Mouse (Mus musculus): ENCODE results near the gene Pdpr.
A peak's percentile ranks its signal among the peaks of the same experiment; 100 is the strongest.
"Not testable (repeated sequence)": the region's sequence is repeated elsewhere in the genome, so short reads cannot be mapped to it uniquely, and the experiment has no call there.

The Pdpr gene

DNA sequence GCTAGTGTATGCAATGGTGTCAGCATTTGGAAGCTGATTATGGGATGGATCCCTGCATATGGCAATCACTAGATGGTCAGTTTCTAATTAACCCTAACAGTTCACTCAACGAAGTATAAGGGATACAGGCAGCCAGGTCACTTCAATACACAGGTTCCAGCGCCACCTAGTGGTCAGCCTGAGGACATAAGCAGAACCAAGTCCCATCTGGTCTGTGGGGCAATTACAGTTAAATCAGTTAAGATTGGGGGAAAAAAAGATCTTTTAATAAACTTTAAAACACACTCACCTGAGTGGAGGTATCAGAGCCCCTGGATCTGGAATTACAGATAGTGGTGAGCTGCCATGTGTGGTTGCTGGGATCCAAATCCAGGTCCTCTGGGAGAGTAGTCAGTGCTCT, 4.3 kb upstream of the Pdpr start:
- peak; percentile 91 for DNase-seq (ENCODE audit: low read depth, low spot score)

DNA sequence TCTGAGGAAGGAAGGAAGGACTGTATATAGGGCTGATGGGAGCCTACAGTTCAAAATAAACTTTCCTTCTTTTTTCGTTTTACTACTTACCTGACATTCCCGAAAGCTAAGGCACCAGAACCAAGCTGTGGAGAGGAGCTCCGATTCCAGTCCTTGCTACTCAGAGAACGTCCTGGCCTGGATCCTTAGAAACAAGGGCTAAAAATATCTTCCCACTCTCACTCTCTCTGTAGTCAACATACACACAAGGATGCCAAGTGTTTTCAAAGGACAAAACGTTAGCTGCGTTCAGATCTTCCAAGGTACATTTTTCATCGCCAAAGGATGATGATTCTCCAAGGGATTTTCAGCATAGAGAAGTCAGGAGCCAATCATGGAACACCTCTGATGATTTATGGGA, 2.7 kb upstream of the Pdpr start:
- peak; percentile 39 for DNase-seq (ENCODE audit: low read depth, low spot score)

DNA sequence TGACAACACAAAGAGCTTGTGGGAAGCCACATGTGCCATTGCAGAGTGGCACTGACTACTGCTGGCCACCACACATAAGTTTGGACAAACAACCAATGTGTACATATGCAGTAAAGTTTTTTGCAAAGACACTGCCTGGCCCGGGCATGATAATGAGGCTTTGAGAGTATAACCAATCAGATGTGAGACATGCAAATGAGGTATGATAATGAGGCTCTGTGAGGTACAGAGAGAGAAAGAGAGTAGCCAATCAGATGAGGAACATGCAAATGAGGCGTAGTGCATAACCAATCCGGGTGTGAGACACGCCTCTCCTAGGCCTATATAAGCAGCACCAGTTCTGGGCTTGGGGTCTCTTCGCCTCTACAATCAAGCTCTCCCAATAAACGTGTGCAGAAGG, 2.1 kb upstream of the Pdpr start, which contains the start of gene Clec18a:
TSS of gene Clec18a (minus strand) at position 101 of the 400 bp plus-strand sequence.
- not testable (repeated sequence) for DNase-seq (ENCODE audit: low read depth, low spot score)

DNA sequence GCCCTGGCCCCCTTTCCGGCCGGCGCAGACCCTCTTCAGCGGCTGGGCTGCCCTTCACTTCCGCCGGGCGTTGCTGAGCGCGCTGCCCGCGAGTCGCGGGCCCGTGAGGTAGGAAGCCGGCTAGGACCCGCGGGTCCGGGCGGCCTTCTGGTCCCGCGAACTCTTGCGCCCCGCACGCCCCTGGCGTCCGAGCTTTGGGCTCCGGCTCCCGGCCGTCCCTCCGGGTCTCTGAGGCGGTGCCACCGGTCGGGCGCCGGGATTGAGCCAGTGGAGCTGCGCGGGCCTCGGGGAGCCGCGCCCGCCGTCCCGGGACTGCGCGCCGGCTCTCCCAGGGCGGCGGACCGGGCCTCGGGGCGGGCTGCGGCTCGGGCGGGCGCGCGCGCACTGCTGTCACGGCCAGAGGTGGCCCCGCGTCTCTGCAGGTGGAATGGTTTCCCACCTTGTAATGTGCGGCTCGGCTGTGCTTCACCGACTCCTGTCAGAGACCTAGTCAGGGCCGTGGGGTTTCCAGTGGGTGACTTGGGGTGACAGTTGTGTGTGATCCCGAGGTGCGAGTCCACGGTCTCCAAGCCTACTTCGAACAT, 381 bp downstream of the Pdpr start:
- DNase-seq (ENCODE audit: low read depth, low spot score) = peak; percentile 11

DNA sequence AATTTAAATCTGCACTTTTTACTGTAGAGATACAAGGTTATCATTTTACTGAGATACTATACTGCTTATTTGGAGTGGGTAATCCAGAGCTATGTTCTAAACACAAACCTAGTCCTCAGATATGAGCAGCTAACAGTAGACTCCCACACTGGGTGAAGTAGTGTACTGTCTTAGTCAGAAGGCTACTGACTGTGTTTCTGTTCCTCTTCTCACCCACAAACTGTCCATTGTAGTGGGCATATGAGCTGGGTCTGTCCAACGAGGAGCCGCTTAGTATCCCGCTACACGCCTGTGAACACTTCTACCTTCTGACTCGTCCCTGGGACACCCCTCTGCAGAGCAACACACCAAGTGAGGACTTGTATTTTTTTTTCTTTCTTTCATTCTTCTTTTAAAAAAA, 20.5 kb downstream of the Pdpr start:
- DNase-seq (ENCODE audit: low read depth, low spot score) = no peak

DNA sequence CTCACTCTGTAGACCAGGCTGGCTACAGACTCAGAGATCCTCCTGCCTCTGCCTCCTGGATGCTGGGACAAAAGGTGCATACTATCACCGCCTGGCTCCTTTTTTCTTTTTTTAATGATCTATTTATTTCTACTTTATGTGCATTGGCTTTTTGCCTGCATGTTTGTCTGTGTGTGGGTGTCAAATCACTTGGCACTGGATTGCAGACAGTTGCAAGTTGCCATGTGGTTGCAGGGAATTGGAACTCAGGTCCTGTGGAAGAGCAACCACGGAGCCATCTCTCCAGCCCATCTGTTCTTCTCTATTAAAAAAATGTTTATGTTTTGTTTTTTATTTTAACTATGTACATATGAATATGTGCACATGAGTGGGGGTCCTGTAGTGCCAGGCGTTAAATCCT, 25.1 kb downstream of the Pdpr start:
- peak; percentile 55 for DNase-seq (ENCODE audit: low read depth, low spot score)

DNA sequence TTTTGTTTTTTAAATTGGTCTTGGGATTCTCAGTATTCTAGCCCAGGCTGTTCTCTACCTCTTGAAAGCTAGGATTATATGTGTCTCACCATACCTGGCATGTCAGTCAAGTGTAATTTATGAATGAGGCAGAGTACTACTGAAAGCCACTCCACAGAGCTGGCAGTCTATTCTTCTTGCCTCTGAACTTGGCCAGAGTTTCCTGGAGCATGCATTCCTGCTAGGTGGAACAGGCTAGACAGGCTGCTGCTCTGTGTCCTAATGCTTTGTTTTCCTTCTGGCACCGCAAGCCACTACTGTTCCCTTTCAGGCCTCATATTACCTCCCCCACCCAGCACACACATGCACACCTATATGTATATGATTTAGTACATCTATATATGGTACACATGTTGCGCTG, 36.3 kb downstream of the Pdpr start:
- DNase-seq (ENCODE audit: low read depth, low spot score) = no peak

DNA sequence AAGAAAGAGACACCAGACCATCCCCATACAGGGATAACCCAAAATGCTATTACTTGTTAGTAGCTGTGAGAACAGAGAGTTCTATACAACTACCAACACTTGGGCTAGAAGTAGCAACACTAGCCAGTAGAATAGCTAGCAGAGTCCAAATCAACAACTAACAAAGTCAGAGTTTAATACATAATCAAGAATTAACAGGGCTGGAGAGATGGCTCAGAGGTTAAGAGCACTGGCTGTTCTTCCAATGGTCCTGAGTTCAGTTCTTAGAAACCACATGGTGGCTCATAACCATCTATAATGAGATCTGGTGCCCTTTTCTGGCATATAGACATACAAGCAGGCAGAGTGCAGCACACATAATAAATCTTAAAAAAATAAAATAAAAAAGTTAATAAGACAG, 48.1 kb downstream of the Pdpr start:
- DNase-seq (ENCODE audit: low read depth, low spot score) = no peak

DNA sequence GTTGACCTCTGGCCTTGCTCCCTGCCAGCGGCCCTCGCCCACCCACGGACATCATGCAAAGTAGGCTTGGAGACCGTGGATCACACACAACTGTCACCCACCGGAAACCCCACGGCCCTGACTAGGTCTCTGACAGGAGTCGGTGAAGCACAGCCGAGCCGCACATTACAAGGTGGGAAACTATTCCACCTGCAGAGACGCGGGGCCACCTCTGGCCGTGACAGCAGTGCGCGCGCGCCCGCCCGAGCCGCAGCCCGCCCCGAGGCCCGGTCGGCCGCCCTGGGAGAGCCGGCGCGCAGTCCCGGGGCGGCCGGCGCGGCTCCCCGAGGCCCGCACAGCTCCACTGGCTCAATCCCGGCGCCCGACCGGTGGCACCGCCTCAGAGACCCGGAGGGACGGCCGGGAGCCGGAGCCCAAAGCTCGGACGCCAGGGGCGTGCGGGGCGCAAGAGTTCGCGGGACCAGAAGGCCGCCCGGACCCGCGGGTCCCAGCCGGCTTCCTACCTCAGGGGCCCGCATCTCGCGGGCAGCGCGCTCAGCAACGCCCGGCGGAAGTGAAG, 50.5 kb downstream of the Pdpr start:
- DNase-seq (ENCODE audit: low read depth, low spot score) = not testable (repeated sequence)

DNA sequence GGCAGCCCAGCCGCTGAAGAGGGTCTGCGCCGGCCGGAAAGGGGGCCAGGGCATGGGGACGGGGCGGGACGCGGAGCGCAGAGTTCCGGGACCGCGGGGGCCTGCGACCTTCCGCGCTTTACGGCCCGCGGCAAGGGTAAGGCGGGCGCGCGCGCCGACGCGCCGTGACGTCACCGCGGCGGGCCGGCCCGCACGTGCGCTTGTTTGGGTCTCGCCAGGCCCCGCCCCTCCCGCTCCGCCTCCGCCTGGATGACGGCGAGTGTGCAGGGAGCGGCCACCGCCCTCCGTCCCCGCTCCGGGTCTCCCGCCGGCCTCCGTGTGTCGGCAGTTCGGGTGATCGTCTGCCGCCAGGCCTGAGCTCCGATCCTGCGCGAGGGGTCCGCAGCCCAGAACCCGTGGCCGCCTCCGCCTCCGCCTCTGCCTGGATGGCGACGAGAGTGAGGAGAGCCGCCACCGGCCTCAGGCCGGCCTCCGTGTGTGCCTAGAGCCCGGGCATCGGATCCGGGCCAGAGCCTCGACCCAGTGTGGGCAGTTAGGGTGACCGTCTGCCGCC, 51.1 kb downstream of the Pdpr start:
- peak; percentile 93 for DNase-seq (ENCODE audit: low read depth, low spot score)

DNA sequence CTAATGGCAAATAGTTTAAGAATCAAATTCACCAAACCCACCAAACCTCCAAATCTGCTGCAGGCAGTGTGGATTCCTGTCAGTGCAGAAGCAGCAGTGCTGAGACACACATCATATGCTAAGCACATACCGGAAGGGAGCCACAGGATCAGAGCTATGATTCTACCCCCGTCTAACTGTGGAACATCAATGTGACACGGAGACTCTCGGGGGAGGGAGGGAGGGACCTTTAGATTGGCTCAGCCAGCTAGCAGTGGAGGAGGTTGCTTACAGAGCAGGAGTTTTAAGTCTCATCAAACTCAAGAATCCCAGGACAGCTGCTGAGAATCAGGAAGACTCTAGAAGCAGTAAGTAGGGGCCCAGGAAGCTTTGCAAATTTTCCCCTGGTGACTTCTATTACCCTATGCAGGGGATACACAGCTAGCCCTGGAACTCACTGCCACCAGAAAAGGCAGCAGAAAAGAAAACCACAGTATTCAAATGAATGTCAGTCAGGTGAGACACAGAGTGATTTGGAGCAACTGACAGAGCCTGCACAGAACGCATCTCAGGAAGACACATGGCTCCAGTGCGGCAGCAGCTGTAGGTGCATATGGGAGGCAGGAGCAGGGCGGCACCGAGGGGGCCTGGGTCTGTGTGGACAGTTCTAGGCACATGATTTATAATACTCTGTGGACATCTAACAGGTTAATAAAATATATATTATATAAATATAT, 61.4 kb downstream of the Pdpr start:
- peak; percentile 58 for DNase-seq (ENCODE audit: low read depth, low spot score)

DNA sequence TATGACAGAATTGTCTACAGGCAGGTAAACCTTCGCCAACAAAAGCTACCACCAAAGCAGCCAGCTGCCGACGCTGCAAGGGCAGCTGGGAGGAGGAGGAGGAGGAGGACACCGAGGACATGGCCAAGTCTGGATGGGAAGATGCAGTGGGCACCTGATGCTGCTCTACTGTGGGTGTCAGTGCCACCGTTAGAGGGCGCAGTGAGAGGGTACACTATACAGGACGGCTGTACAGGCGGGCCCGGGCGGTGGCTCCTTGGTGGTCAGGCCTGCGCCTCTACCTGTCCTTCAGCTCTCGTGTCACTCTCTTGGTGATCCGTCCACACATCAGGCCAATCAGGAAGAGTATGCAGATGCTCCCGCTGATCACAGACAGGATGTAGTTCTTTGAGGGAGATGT, 63.2 kb downstream of the Pdpr start:
- DNase-seq (ENCODE audit: low read depth, low spot score) = peak; percentile 70

DNA sequence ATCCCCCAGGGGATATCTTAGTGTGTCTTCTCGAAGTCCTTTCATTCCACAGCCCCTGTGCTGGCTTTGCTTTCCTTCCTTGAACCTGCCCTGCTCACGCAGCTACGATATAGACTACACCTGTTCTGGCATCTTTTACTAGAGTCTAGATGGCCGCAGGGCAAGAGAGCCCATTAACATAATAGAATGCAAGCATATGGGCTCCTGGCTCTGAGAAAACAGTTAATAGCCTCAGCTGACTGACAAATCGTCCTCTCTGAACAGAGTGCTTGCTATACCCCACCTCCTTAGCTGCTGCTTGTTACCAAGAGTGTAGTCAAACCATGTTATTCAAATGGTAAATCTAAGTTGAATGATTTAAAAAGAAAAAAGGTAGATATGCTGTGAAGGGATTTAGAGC, 77.2 kb downstream of the Pdpr start:
- DNase-seq (ENCODE audit: low read depth, low spot score) = no peak

DNA sequence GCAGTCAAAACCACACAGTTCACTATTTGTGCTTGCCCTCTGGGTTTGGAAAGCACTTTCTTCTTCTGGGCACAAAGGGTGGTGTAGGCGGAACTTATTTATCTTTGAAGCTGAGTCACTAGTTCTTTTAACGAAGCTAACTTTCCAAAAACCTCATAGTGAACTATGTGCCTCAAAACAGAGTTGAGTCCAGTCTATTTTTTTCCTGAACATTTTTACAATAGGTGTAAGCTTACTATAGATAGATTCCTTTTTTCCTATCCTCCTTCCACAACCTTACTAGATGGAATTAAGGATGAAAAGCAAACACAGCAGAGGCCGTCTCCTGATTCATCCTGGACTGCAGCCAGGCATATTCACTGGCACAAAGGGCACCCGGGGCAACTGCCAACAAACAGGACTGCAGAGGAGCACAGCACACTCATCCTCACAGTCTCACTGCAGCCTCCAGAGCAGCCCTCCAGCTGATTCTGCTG, 91.1 kb downstream of the Pdpr start:
- peak; percentile 89 for DNase-seq (ENCODE audit: low read depth, low spot score)

All from brain, adult 2 months (tissue).